Comparison of ENCODE assay signal across 9 mouse cellular contexts in genomic region chr11:96193521-96194400, GRCm38 (mm10). TPM values are rescaled to one million over a fixed set of nuclear protein-coding genes. Genes with fewer than 3 reads are reported as not detected.
A peak's percentile ranks its signal among the peaks of the same experiment; 100 is the strongest.
DNase-seq lines count a peak whose midpoint lies in the region; ATAC-seq lines count a peak whose summit lies in the region.
"Had no signal": no experiment of that assay in that cellular context is flagged by ENCODE, and none has a peak within 500 bp of the region (broad histone marks: within the 10 kb centered on the region; RNA-seq: fewer than 3 reads in every experiment).

TSS of gene Hoxb13 (plus strand) at chr11:96194316.

- no peaks in the 10 kb centered on the region for H3K36me3 ChIP-seq in forebrain, embryonic 12.5 days (replicated peaks)
- no peaks in the 10 kb centered on the region for H3K36me3 ChIP-seq in midbrain, embryonic 15.5 days (replicated peaks)

- no peaks in the 10 kb centered on the region for H3K4me1 ChIP-seq in forebrain, embryonic 12.5 days
- peaks cover 3% of the 10 kb centered on the region; the same call in 1 of the 2 replicates for H3K4me1 ChIP-seq in midbrain, embryonic 15.5 days

- peak within 1 kb of the TSS; percentile 16 for H3K4me3 ChIP-seq in forebrain, embryonic 12.5 days (replicated peaks)
- peak within 1 kb of the TSS; percentile 8; the same call in 1 of the 2 replicates for H3K4me3 ChIP-seq in midbrain, embryonic 15.5 days

- no peak for ATAC-seq in forebrain, embryonic 12.5 days (ENCODE audit: low FRiP score)
- ATAC-seq in midbrain, embryonic 15.5 days (replicated peaks): no peak

- WGBS in forebrain, embryonic 12.5 days: under 1% methylated on average over 35 of the region's 35 CpGs
- under 1% methylated on average over 35 of the region's 35 CpGs for WGBS in midbrain, embryonic 15.5 days

- peaks cover 98% of the 10 kb centered on the region for H3K27me3 ChIP-seq in forebrain, embryonic 12.5 days
- H3K27me3 ChIP-seq in midbrain, embryonic 15.5 days (replicated peaks): peaks cover 98% of the 10 kb centered on the region

- H3K9ac ChIP-seq in forebrain, embryonic 12.5 days: no peak within 1 kb of the TSS
- no peak within 1 kb of the TSS for H3K9ac ChIP-seq in midbrain, embryonic 15.5 days

- no peak within 1 kb of the TSS for H3K4me2 ChIP-seq in forebrain, embryonic 12.5 days
- H3K4me2 ChIP-seq in midbrain, embryonic 15.5 days: peak within 1 kb of the TSS; percentile 30

- H3K27ac ChIP-seq in forebrain, embryonic 12.5 days: no peak within 1 kb of the TSS
- no peak within 1 kb of the TSS for H3K27ac ChIP-seq in midbrain, embryonic 15.5 days

- H3K9me3 ChIP-seq in forebrain, embryonic 12.5 days: no peaks in the 10 kb centered on the region
- H3K9me3 ChIP-seq in midbrain, embryonic 15.5 days: no peaks in the 10 kb centered on the region

- peak; percentile 48 for DNase-seq in kidney, postnatal 10 days
- no peak for DNase-seq in kidney, postnatal 36 days
- DNase-seq in adrenal gland, adult 8-10 months: peak; percentile 17
- DNase-seq in spleen, postnatal 4 days (ENCODE audit: low spot score in 2 of 2): no peak
- no peak for DNase-seq in natural killer cell, adult 2 months (ENCODE audit: low spot score in 2 of 2)
- DNase-seq in thymus, postnatal 25 days: no peak

RNA-seq across cellular contexts. Expression of gene Hoxb13, which starts in this region (rescaled TPM):
- total RNA-seq in adrenal gland, adult 8-10 months (2022): not detected
- not detected in 2 replicates for polyA plus RNA-seq in forebrain, embryonic 12.5 days (2016; fragmentation: Nextera tagmentation; extraction: Ambion mirVana)
- polyA plus RNA-seq in midbrain, embryonic 15.5 days (2015; fragmentation: Nextera tagmentation; extraction: Ambion mirVana): not detected in 2 replicates
- total RNA-seq: liver, adult 2 months had no signal

Comparison
In these comparisons a context has a peak if more than half of its experiments do, and no peak if none do; other contexts are left out.
1. Peak in DNase-seq in adrenal gland, adult 8-10 months; RNA of the gene not detected or under 1 TPM.